Mouse (Mus musculus) spleen, adult 2 months (tissue): ENCODE measurements around the gene Dnajb7. TPM values are rescaled to one million over a fixed set of nuclear protein-coding genes. Genes with fewer than 3 reads are reported as not detected.
"Not testable (repeated sequence)": the region's sequence is repeated elsewhere in the genome, so short reads cannot be mapped to it uniquely, and the experiment has no call there.

Experiments
- DNase-seq, 2 experiments: peaks; one replicate each; pipeline versions ENCODE4 v3.0.0 to v3.0.0-alpha.2; 2012 to 2021; ENCODE audit warnings: low spot score in 2 of 2, low read depth in 1 of 2
- H3K27ac ChIP-seq: fragments of 200-500 bp; 2 replicates; pipeline ENCODE4 v1.5.1; 2012; ENCODE audit warnings: low read length, inconsistent platforms; ENCODE audit not compliant: insufficient read depth
- H3K27me3 ChIP-seq: fragments of 200-500 bp; 2 replicates; pipeline ENCODE4 v1.6.1; 2012; ENCODE audit warnings: mild to moderate bottlenecking, moderate library complexity, low read length, inconsistent platforms; ENCODE audit not compliant: control insufficient read depth, insufficient read depth
- H3K36me3 ChIP-seq: fragments of 200-500 bp; 2 replicates; pipeline ENCODE4 v1.6.1; 2012; ENCODE audit warnings: mild to moderate bottlenecking, low read length, inconsistent platforms; ENCODE audit not compliant: control insufficient read depth, insufficient read depth
- H3K4me1 ChIP-seq: fragments of 200-500 bp; 2 replicates; pipeline ENCODE4 v1.6.1; 2011; ENCODE audit warnings: inconsistent platforms; ENCODE audit not compliant: control insufficient read depth, insufficient read depth, insufficient read length
- H3K4me3 ChIP-seq: fragments of 200-500 bp; 2 replicates; pipeline ENCODE4 v1.5.1; 2011; ENCODE audit warnings: mild to moderate bottlenecking, inconsistent platforms; ENCODE audit not compliant: insufficient read depth, insufficient read length; ENCODE audit errors: extremely low read depth
- CTCF ChIP-seq: fragments of 200-500 bp; IDR thresholded peaks from 2 replicates; pipeline ENCODE4 v1.5.1; 2011; ENCODE audit warnings: mild to moderate bottlenecking, inconsistent platforms; ENCODE audit not compliant: insufficient read depth, insufficient read length, insufficient replicate concordance; ENCODE audit errors: extremely low read depth
- POLR2A ChIP-seq: fragments of 200-500 bp; IDR thresholded peaks from 2 replicates; pipeline ENCODE4 v1.6.1; 2011; ENCODE audit warnings: low read depth, low read length, inconsistent platforms
- WGBS: fragments of 180-500 bp; shearing (Covaris S2); methylation state at CpG from one replicate; pipeline ENCODE4 v1.1.7; 2018; 5-methylcytosine and 5-hydroxymethylcytosine counted together
- polyA plus RNA-seq: library from polyadenylated mRNA; depleted of rRNA; stranded (reverse); fragments of >200 nt; gene quantifications from 2 replicates; pipeline ENCODE4 v1.2.3, GENCODE M21; 2012

The Dnajb7 gene
- polyA plus RNA-seq, 1 experiment: 0.09 TPM

DNA sequence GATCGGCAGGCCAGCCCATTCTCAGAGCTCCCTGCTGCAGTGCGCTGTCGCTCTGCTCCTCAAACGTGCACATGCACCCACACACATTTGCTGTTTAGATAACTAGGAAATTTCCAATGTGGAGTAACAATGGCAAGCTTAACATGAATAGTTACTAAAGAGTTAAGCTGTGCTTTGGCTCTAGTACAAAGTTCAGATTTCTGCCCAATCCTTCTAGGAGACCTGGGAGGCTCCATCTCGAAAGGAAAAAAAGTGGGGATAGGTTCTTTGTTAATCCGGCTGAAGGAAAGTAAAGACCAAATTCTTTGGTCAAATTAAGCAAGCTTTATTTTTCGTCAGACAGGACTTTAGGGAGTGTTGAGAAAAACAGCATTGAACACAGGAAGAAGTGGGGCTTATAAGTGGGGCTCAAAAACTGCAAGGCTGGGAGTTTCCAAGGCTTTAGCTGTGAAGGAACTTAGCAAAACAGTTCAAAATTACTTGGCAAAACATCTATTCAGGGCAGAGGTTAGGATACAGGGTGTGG lies 14.1 kb upstream of the Dnajb7 start:
- TF ChIP-seq CTCF (no peak), POLR2A (no peak)
- Histone ChIP-seq H3K27ac (peak overlapping the region; percentile 37; the same call in 1 of the 2 replicates), H3K4me1 (peaks cover 6% of the 10 kb centered on the region), H3K36me3 (no peaks in the 10 kb centered on the region), H3K4me3 (no peak overlapping the region), H3K27me3 (no peaks in the 10 kb centered on the region)
- WGBS: 77% methylated on average over 7 of the region's 7 CpGs
- no peak for DNase-seq

DNA sequence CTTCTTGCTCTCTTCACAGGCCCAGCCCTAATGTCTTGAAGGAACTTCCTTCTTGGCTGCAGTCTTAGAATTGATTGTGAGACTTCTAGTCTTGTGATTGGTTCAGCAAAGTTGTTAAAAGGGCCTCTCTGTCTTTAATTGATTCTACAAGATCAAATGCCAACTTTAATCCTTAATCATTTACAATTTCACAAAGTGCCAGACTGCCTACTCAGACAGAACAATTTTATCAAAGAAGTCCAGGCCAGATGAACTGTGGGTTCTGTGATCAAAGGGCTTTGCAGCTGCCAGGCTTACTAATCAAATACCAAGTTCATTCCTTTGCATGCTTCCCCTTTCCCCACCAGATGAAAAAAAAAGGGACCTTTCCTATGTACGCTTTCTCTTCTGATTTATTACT lies 13.4 kb upstream of the Dnajb7 start:
- DNase-seq: no peak
- WGBS: 44% methylated on average over 1 of the region's 1 CpGs

DNA sequence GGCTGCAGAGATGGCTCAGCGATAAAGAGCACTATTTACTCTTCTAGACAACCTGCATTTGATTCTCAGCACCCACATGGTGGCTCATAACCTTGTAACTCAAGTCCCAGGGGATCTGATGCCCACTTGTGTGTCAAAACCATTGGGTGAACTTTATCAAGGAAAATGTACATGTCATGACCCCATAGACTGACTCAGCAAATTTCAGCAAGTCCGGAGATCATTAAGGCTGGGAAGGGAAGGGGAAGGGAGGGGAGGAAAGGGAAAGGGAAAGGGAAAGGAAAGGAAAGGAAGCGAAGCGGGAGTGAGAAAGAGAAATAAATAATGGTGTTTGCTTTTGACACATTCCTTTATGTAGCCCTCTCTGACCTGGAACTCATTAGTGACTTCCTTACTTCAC lies 10.0 kb upstream of the Dnajb7 start:
- H3K4me1 ChIP-seq: peaks cover 8% of the 10 kb centered on the region
- no peak overlapping the region for H3K4me3 ChIP-seq
- H3K36me3 ChIP-seq: no peaks in the 10 kb centered on the region
- 89% methylated on average over 4 of the region's 4 CpGs for WGBS
- DNase-seq: no peak
- H3K27me3 ChIP-seq: no peaks in the 10 kb centered on the region
- TF ChIP-seq CTCF (no peak), POLR2A (no peak)
- H3K27ac ChIP-seq: no peak overlapping the region

More for the DNA sequence above, 13.4 kb upstream of the Dnajb7 start:
- Histone ChIP-seq H3K27ac (no peak overlapping the region), H3K36me3 (no peaks in the 10 kb centered on the region), H3K27me3 (no peaks in the 10 kb centered on the region), H3K4me3 (no peak overlapping the region), H3K4me1 (peaks cover 8% of the 10 kb centered on the region)
- no peak for TF ChIP-seq CTCF
- no peak for TF ChIP-seq POLR2A

DNA sequence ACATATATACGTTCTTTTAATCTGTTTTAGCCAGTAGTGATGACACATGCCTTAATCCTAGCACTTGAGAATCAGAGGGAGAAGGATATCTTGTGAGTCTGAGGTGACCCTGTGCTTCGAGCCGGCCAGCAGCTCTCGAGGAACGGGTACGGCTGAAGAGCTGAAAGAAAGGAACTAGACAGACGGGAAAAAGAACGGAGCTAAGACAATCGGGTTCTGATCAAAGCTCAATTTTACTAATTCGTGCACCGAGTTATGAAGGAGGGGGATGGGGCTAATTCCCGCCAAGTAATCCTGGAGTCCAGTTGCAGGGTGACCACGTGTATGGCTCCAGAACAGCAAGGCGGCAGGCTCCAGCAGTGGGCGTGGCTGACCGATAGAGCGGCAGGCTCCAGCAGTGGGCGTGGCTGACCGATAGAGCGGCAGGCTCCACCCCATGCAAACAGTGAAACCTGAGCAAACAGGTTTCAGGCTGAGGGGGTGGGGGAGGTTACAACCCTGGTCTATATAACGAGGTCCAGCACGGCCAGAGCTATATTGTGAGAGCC lies 8.7 kb upstream of the Dnajb7 start:
- H3K4me1 ChIP-seq, H3K27me3 ChIP-seq, H3K27ac ChIP-seq, H3K36me3 ChIP-seq: not testable (repeated sequence)
- WGBS: 3% methylated on average over 22 of the region's 22 CpGs
- peak overlapping the region; percentile 45 for H3K4me3 ChIP-seq
- DNase-seq: peak in 1 of 2 experiments; percentile 58

DNA sequence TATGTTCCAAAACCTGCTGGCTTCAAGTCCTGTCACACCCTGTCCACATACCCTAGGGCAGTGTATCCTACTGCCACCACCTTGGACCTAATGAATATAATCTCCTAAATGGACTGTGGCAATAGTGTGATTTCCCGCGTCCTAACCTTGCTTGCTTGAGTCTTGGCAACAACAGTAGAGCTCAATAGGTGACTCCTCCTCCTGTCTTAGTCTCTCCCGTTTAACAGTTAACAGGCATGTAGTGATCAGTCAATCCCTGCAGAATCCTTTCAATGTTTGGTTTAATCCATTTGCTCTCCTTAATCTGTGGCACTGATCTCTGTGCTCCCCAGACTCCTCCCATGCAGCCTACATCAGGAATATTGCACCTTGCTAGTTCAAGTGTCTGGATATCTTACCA lies 3.1 kb downstream of the Dnajb7 start:
- no peak for DNase-seq
- Histone ChIP-seq H3K4me1 (no peaks in the 10 kb centered on the region; the same call in 1 of the 2 replicates), H3K27me3 (no peaks in the 10 kb centered on the region), H3K4me3 (no peak overlapping the region), H3K27ac (no peak overlapping the region), H3K36me3 (peaks cover 1% of the 10 kb centered on the region; the same call in 1 of the 2 replicates)
- TF ChIP-seq POLR2A: no peak
- TF ChIP-seq CTCF: no peak
- 96% methylated on average over 3 of the region's 3 CpGs for WGBS

DNA sequence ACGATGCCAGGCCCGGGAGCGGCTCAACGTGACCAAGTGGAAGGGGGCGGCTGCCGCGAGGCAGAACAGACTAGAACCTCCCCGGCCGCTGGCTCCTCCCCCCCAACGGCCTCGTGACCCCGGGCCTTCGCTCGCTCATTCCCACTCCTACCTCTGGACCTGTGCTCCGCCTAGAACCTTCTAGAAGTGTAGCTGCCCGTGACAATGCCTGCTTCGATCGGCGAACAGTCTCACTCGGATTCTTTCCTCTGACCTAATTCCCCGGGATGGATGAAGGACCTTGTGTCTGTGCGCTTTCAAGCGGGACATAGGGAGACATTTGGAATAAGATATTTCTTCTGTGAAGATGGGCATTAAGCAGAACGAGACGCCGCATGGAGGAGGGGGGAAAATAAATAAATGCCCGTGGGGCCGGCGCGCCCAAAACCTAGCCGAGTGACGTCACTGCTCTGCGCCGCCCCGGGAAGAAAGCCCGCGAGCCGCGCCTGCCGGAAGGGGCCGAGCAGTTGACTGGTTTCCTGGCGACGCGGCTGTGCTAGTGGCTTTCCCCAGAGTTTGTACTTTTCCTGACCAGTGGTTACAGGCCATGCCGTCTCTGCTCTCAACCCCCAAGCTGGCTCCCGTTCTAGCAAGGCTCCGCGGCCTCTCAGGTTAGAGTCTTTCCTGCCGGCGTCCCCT lies 8.3 kb downstream of the Dnajb7 start, which contains the start of the genes St13 and Xpnpep3:
St13 (minus strand) TSS at position 440 of the 678 bp plus-strand sequence.
Xpnpep3 (plus strand) TSS at position 501 of the 678 bp plus-strand sequence.
- peak within 1 kb of the TSS; percentile 98 for H3K4me3 ChIP-seq
- no peaks in the 10 kb centered on the region for H3K36me3 ChIP-seq
- no peaks in the 10 kb centered on the region; the same call in 1 of the 2 replicates for H3K4me1 ChIP-seq
- peak; percentile 95 for DNase-seq
- H3K27ac ChIP-seq: peak within 1 kb of the TSS; percentile 94
- H3K27me3 ChIP-seq: no peaks in the 10 kb centered on the region
- TF ChIP-seq POLR2A (peak; percentile 60; the same call in 1 of the 2 replicates), CTCF (no peak)
- WGBS: under 1% methylated on average over 50 of the region's 50 CpGs

DNA sequence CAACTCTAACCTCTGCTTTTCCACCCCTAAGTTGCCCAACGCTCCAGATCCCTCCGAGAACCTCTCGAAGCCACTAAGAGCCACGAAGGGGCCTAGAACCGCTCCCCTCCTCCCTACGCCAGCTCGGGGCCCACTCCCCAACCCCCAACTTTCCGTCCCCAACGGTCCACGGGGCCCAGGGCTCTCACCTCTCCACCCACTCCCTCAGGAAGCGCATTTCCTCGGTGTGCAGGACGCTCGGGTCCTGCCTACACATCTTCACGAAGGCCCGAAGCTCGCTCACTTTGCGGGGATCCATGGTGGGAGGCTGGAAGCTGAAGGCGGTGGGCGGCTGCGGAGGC lies 8.8 kb downstream of the Dnajb7 start:
- Histone ChIP-seq H3K36me3 (no peaks in the 10 kb centered on the region), H3K27ac (peak overlapping the region; percentile 94), H3K27me3 (no peaks in the 10 kb centered on the region), H3K4me1 (no peaks in the 10 kb centered on the region; the same call in 1 of the 2 replicates), H3K4me3 (peak overlapping the region; percentile 98)
- no peak for DNase-seq
- no peak for TF ChIP-seq CTCF
- TF ChIP-seq POLR2A: no peak; the same call in 1 of the 2 replicates
- WGBS: under 1% methylated on average over 21 of the region's 21 CpGs
